Mouse (Mus musculus) heart, adult 8-10 months (tissue): Measurements from ENCODE around the gene Mbnl1. TPM values are rescaled to one million over a fixed set of nuclear protein-coding genes. Genes with fewer than 3 reads are reported as not detected.
A peak's percentile ranks its signal among the peaks of the same experiment; 100 is the strongest.
"Not testable (repeated sequence)": the region's sequence is repeated elsewhere in the genome, so short reads cannot be mapped to it uniquely, and the experiment has no call there.

Source experiments
- DNase-seq: peaks from one replicate; pipeline ENCODE4 v3.0.0; 2022; ENCODE audit warnings: low spot score
- total RNA-seq, 4 experiments: library from RNA; stranded (reverse); gene quantifications; 2 replicates each; pipeline ENCODE4 v1.2.4; 2022

Mbnl1 gene
- total RNA-seq = 100 to 1,000 TPM; 226 to 256 (median 245) TPM

DNA sequence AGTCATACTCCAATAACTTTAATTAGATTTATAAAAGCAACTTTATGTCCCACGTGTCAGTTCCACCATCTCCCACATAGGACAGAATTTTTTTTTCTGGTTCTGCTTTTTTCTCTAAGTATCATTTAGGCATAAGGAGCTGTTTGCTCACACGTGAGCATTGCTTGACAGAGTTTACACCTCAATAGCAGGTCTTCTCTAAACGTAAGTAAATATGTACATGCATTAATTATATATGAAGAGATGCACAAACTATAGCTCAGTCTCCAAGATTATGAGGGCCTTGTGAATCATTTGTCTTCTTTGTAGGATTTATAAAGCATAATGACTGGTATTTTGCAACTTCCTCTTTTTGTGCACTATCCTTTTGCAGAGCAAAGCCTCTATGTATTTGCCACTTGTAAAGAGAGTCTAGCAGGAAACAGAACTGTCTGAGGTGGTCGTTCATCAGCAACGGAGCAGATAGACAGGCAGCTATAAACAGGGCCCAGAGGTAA lies at the start of gene Mbnl1:
Mbnl1 (plus strand) TSS at position 150 of the 497 bp plus-strand sequence.
- no peak for DNase-seq

DNA sequence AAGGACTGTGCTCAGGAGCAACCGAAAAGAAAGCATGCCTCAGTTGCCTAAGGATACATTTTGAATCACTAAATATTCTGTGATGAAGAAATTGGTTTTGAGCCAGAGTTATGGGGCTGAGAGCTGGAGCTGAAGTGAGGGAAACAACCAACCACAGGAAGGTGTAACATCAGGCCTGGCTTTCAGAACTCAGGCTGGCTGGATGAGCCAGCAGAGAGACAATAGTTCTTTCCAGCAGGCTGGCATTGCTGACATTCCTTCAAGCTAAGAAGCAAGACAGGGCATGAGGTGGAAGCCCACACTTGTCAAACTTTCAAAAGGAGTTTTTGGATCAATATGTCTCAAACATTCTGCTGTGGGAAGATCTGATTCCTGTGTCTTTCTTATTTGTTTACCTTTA lies 48.5 kb upstream of the Mbnl1 start:
- DNase-seq = no peak

DNA sequence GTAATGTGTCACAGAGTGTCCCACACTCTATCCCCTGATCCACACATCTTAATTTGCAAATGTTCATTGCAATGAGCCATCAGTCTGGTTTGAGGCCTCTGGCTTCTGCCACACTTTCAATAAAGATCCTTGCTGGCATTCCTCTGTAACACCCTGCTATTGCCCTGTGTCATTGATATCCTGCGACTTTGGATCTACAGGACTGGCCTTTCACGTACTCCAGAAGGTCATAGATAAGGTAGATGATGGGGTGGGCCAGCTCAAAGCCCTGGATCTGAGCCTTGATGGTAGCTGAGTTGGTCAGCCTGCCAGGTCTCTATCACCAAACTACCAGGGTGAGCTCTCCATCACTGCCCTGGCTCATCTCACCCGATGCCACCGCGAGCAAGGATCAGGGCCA lies 43.6 kb upstream of the Mbnl1 start:
- DNase-seq = no peak

DNA sequence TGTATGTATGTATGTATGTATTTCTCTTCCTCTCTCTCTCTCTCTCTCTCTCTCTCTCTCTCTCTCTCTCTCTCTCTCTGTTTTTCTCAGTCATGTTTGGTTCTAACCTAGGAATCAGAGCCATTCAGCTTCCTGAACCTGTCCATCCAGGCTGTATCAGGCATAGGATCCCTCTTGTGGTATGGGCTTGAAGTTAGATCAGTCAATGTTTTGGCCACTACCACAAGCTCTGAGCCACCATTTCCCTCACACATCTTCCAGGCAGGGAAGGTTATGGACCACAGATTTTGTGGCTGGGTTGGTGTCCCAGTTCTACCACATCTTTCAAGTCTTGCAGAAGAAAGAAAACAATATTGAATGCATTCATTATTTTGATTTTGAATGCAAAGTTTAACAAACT lies 35.4 kb upstream of the Mbnl1 start:
- DNase-seq = no peak

DNA sequence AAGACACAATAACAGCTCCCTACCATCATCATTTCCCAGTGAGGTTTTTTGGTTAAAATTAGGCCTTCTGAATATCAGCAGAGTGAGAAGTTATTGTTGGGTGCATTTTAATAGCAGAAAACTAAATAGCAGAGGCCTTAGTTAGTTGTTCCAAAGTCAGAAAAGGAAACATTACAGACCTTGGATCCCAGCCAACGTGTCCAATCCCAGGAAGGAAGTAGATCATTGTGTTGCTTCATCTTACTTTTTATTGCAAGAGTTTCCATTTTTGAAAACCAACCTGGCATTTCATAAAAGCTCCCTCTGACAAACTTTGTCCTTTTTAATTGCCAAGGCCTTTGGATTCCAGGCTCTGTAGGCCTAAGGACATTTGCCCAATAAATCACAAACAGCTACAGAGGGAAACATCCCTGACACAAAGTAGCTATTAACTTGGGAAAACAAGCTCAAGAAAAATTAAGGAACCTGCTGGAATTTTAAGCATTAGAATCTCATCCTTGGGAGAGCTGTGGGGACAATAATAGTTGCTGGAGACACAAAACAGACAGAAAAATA lies 34.9 kb upstream of the Mbnl1 start:
- peak; percentile 77 for DNase-seq

DNA sequence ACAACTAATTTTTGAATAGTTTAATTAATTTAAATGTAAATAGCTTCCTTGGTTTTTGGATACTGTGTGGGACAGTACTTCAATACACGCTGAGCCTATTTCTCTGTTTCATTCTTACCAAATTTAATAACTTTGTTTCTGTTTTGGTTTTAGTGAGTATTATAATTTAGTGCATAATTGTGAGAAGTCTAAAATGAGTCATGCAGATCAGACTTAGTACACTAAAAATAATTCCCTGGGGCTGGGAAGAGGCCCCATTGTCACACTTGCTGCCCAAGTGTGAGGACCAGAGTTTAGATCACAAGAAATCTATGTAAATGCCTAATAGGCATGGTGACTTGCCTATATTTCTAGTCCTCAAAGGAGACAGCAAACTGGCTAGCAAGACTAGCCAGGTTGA lies 33.9 kb upstream of the Mbnl1 start:
- DNase-seq = no peak

- DNase-seq = no peak
Observed at GRCm38 (mm10) chr3:60461828-60462521, 10.7 kb upstream of the Mbnl1 start.

- DNase-seq = not testable (repeated sequence)
Observed at GRCm38 (mm10) chr3:60468667-60469066, 4.0 kb upstream of the Mbnl1 start.

DNA sequence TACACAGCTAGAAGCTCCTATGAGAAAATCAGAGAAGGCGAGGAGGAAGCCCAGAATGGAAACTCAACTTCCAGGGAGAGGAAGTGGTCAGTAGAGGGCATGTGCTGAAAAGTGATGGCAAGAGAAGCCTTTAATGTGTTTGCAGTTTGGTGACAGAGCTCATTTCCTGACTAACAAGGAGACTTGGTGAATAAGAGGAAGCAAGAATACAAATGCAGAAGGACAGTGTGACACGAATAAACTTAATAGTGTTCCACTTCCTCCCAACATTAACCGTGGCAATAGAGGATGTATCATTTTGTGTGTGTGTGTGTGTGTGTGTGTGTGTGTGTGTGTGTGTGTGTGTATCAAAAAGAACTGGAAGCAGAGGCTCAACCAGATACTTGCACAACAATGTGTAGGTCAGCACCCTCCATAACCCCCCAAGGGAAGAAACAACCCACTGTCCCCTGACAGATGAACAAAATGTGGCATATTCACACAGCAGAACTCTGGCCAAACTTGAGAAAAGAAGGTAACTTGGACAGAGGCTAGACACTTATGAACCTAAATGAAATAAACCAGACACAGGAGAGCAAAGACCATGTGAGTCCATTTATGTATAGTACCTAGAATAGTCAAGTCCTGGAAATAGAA lies 3.3 kb upstream of the Mbnl1 start:
- peak; percentile 26 for DNase-seq

- DNase-seq = no peak
Observed at GRCm38 (mm10) chr3:60472011-60472680, 484 bp upstream of the Mbnl1 start.

GRCm38 (mm10) chr3:60473861-60474653 lies 1.4 kb downstream of the Mbnl1 start:
- DNase-seq = no peak

- no peak for DNase-seq
Observed at GRCm38 (mm10) chr3:60474654-60474972, 2.0 kb downstream of the Mbnl1 start.

GRCm38 (mm10) chr3:60475055-60475454 lies 2.4 kb downstream of the Mbnl1 start:
- no peak for DNase-seq

DNA sequence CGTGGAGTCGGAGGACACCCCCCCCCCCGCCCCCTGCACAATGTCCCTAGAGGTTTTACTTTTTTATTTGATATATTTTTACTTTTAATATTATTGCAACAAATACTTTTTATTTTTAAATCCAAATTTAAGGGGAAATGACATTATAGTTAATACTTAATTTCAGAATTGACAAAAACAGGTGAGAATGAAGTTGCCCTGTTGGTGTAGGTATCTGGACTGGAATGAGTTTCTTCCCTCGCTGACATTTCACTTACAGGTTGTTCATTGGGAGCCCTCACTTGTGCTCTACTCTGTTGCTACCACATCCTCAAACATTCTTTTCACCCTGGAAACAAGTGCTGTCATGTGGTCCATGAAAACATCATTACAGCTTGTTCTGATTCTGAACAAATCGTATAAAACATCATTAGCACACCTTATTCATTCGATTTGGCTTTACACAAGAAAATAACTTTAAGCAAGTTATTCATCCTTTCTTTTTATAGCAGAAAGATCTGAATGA lies 4.2 kb downstream of the Mbnl1 start:
- DNase-seq = no peak

GRCm38 (mm10) chr3:60478433-60478832 lies 5.8 kb downstream of the Mbnl1 start:
- no peak for DNase-seq

DNA sequence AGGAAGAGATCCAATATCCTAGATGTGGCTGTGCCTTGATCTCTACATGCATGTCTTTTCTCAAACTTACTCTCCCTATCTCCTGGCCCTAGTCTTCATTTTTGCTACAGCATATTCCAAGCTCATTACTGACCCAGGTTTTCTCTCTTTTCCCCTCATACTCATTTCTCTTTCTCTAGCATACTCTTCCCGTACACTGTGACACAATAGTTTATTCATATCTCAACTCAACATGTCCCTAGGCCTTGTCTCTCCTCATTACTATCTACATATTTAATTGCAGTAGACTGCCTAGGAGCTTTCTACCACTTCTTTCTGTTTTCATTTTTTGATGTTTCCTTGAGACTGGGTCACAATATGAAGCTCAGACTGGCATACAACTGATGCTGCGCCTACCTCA lies 8.1 kb downstream of the Mbnl1 start:
- no peak for DNase-seq

DNA sequence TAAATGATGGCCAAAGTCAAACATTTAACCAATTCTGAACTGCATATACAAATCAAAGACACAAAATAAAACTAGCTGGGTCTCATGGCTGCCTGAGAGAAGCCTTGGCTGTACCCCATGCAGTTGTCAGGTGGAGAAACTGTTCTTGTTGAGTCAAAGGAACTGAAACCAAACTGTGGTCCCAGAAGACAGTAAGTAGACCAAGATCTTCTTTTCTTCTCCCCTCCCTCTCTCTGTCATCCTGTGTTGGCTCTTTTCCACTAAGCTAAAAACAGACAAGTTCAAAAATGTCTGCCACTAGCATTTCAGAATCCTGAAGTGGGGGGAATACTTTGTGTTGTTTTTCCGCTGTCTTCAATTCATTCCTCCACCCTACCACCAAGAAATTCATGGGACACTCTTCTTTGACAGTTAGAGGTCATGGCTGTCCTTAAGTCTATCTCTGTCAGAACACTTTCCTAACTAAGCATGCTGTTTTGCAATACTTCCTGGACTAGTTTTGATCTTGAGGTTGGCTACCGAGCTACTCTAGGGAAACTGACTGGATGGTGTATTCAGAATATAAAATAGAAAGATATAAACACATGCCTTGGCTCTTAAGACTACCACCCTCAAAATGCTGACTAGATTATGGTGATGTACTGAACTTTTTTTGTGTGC lies 9.2 kb downstream of the Mbnl1 start:
- DNase-seq = no peak

DNA sequence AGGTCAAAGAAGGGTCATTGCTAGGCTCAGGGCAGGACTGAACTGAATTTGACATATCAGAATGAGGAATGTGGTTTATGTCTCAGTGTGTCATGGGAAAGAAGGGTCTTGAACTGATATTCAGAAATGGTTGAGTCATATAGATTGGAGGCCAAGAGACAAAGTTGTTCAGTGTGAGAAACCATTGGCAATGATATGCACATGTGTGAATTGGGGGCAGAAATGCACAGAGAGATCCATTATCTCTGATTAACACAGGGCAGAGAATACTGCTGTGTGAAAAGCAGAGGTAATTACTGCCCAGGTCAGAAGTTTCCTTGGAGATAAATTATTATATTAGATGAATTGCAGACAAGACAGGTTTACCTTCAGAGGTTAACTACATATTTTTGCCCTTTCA lies 10.7 kb downstream of the Mbnl1 start:
- no peak for DNase-seq

DNA sequence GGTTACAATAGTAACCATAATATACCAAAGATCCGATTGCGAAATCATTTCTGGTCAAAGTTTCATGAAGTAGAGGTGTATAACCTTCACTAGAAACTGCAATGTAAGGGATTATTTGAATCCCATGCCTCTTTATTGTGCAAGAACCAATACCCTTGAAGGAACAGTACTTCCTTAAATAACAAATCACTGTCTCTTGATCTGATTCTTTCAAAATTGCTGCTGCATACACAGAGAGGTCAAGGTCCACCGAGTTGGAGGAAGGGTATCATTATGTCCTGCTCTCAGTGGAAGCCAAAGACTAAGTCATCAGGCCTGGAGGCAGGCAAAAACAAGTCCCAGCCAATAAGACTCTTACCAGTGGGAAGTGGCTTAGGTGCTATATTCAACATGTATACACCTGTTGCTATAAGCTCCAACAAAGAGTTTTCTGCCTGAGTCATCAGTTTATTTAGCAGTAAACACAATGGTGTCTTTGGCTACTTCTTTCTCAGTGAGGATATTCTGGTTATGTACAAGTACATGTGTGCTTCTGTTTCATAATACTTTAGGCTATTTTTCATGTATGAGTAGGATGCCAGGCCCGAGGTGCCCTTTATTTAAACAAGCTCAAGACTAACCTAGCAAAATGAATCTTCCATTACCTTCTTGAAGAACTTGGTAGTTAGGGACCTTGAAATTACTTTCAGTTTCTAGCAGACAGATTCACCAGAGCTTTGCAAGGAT lies 13.5 kb downstream of the Mbnl1 start:
- no peak for DNase-seq

DNA sequence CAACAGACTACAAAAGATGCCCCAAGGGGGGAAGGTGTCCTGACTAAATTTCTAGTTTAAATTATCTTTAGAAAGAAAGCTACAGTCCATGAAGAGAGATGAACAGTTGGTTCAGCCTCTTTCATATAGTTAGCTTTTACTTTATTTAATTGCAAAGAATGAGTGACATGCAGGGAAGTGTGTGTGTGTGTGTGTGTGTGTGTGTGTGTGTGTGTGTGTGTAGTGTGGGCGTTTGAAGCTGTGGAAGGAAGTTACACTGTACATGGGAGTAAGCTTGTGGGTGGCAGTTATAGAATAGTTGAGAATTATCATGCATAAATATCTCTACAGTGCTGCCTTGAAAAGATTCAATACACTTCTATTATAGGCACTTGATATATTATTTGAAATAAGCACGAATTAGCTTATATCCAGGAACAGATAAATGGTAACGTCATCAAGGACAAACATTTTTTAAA lies 14.1 kb downstream of the Mbnl1 start:
- DNase-seq = no peak
